Mouse (Mus musculus) layer of hippocampus, adult 9-10 months (tissue): Measurements from ENCODE around the gene Vmn1r16.
"Not testable (repeated sequence)": the region's sequence is repeated elsewhere in the genome, so short reads cannot be mapped to it uniquely, and the experiment has no call there.

ENCODE experiments used
- DNase-seq: peaks from one replicate; pipeline ENCODE4 v3.0.0; 2022; ENCODE audit warnings: low spot score

Vmn1r16 gene

DNA sequence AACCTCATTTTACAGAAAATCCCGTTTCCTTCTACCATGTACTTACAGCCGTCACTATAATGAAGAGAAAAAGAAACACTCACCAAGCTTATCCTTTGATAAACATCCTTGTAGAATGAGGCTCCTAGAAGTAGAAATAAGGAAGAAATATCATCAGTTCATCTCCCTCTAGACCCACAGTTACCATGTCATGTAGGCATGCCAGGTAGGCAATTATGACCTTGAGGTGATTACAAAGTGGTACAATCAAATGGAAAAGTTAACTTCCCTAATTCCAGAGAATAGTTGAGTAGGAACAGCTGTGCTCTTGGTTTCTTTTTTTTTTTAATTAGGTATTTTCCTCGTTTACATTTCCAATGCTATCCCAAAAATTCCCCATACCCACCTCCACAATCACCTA, at the start of gene Vmn1r16:
Gene Vmn1r16 (minus strand): TSS at position 101 of the 400 bp plus-strand sequence.
- no peak for DNase-seq

DNA sequence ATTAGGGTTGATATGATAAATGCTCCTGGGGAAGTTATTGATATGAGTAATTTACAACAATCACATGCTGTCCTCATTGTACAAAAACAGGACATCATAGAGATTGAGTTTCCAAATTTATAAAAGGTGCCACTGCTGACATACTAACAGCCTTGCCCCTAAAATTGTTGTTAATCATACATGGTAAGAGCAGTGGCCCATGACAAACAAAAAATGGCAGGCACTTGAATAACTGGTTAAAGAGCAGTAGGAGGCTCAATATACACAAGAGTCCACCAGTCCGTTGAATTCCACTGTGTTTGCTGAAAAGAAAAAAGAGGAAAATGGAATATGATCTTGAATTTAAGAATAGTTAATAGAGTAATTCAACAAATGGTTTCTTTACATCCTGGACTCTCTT, 38.2 kb upstream of the Vmn1r16 start:
- DNase-seq = no peak

- DNase-seq = not testable (repeated sequence)
These were observed 36.6 kb upstream of the Vmn1r16 start for GRCm38 (mm10) chr6:57365866-57366265.

- DNase-seq = no peak
These were observed 34.3 kb upstream of the Vmn1r16 start, which contains the start of gene Vmn1r17 for GRCm38 (mm10) chr6:57363627-57364026. Gene Vmn1r17, minus strand, starts transcription at chr6:57363727.

DNA sequence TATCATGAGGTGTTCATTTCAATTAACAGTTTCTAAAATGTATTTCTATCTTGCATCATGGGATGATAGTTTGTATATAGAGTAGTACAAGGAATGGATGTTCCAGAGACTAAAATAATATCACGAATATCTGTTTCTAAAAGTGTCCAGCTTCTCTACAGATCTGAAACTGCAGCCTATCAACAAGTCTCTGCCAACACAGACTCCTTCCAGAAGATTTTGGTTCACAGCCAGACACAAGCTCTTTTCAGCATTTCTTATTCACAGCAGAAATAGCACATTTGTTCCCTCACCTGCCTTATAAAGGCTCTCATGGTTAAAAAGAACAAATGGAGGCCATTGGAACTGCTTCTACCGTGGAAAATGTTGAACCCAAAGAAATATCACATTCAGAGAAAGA, 27.6 kb upstream of the Vmn1r16 start:
- DNase-seq = no peak

DNA sequence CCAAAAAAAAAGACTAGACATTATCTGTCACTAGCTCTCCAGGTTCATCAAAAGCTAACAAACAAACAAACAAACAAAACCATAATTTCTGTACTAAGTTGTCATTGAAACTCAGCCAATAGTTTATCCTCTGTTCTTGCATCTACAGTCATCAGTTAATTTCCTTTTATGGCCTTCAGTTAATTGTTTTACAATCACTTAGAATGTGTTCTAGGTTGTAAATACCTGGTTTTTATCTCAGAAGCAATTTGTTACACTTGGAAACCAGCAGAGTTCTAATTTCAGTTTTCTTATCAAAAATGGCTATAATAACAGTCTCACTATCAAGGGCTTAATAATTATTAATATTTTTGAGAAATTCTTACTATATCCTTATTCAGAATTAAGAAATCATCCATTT, 3.1 kb downstream of the Vmn1r16 start:
- DNase-seq = no peak

DNA sequence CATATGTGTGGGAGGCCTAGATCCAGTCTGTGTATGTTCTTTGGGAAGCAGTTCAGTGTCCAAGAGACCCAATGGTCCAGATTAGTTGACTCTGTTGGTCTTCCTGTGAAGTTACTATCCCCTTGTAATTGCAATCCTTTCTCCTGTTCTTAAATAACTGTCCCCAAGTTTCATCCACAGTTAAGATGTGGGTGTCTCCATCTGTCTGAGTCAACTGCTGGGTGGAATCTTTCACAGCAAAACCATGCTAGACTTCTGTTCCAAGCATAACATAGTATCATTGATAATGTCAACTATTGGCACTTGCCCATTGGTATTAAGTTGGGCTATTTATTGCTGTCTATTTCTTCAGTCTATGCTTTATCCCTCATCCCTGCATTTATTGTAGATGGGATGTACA, 50.3 kb downstream of the Vmn1r16 start:
- DNase-seq = no peak

GRCm38 (mm10) chr6:57272517-57272916, 56.8 kb downstream of the Vmn1r16 start:
- DNase-seq = no peak

DNA sequence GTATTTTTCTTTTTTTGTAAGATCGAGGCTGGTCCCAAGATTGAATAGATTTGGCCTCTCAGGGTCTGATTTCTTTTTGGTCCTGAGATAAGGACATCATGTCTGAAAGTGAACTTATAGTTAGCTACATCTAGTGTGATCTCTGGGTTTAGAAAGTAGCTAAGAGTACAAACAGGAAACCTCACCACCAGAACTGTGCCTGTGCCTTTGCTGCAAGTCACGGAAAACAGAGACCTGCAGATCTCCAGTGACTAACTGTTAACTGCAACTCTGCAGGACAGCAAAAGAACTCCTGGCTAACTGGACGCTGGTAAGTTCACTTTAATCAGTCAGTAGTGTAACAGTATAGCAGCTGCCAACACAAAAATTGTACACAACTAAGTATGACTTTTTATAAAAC, 57.4 kb downstream of the Vmn1r16 start:
- DNase-seq = no peak
